Mouse (Mus musculus) right cerebral cortex, postnatal 10 days (tissue): ENCODE results near the gene Cisd1.
A peak's percentile ranks its signal among the peaks of the same experiment; 100 is the strongest.

ENCODE experiments used
- DNase-seq, 2 experiments: peaks; one replicate each; pipeline ENCODE4 v3.0.0; 2021; ENCODE audit warnings: low spot score in 2 of 2

Cisd1 gene

GRCm38 (mm10) chr10:71326789-71327188, 18.0 kb downstream of the Cisd1 start:
- peak; percentile 66 to 84 for DNase-seq

DNA sequence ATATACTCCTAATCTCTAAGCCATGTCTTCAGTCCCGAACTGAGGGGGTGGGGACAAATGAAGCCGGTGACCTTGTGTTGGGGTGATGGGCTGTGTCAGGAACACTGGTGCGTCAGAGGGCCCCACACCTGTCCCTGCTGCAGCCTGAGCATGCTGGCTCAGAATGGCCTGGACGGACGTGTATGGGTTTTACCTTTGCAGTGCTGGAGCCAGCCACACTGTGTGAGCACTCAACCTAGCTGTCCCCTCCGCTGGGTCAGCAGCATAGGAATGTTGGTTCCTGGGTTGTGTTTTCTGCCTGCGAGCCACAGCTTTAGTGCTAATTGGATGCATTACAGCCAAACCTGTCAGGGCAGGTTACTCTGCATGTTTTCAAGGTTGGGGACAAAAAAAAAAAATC, 18.6 kb downstream of the Cisd1 start:
- DNase-seq = no peak

DNA sequence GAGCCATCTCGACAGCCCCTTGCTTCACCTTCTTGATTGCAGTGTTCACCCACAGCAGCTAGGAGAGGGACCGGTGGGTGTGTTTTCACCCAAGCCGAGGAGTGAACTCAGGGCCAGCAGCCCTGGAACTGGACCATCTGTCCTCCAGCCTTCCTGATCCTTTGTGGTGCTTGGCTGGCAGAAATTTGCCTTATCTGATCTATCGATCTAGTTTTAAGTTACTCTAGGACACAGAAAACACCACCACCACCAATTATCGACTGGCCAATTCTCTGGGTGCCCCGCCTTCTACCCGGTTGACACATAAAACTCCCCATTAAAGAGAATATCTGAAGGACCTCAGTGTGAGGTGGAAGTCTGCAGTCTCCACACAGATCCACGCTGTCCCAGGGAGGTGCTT, 21.1 kb downstream of the Cisd1 start:
- DNase-seq = no peak

- no peak for DNase-seq
Measured at GRCm38 (mm10) chr10:71316497-71316896, 28.3 kb downstream of the Cisd1 start.

GRCm38 (mm10) chr10:71316056-71316455, 28.7 kb downstream of the Cisd1 start:
- no peak for DNase-seq

- DNase-seq = no peak
Measured at GRCm38 (mm10) chr10:71314596-71314995, 30.2 kb downstream of the Cisd1 start.

GRCm38 (mm10) chr10:71310288-71310687, 34.5 kb downstream of the Cisd1 start:
- no peak for DNase-seq

GRCm38 (mm10) chr10:71308199-71308598, 36.6 kb downstream of the Cisd1 start:
- no peak for DNase-seq

- no peak for DNase-seq
Measured at GRCm38 (mm10) chr10:71306759-71307158, 38.0 kb downstream of the Cisd1 start.

- DNase-seq = no peak
Measured at GRCm38 (mm10) chr10:71306190-71306589, 38.6 kb downstream of the Cisd1 start.

GRCm38 (mm10) chr10:71302490-71302889, 42.3 kb downstream of the Cisd1 start:
- DNase-seq = no peak

- DNase-seq = no peak
Measured at GRCm38 (mm10) chr10:71300161-71300560, 44.6 kb downstream of the Cisd1 start.

DNA sequence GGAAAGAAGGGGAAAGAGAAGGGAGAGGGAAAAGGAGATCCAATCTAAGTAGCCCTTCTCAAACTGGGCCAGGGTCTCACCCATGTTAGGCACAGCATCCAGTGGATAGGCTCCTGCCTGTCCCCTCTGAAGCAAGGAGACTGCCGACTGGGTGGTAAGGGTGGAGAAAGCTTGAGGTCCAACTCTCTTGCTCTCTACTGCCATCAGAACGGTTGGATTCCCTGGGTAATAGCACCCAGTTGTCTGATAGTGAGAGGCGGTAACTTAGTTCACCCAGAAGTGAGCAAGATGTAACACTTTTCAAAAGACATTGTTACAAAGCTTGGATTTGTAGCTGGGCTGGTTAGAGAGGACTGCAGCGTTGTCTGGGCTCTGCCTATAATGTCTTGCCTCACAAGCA, 51.5 kb downstream of the Cisd1 start:
- no peak for DNase-seq

DNA sequence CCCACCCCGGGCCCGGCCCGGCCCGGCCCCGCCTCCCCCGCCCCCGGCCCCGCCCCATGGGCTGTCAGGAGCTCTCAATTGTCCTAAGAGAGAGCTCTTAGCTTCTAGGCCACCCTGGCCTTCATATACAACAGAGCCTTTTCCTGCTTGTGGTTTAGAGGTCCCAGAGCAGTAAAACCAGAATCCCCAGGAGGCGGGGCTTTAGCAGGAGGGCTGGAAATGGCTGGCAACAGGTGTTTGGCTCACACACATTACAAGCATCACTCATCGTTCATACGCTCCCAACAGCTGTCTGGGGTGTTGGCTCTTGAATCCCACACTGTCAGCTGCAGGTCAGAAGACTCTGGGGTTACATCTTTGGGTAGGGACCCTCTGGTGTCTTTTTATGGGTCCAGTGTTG, 52.5 kb downstream of the Cisd1 start:
- DNase-seq = no peak

GRCm38 (mm10) chr10:71291801-71292200, 53.0 kb downstream of the Cisd1 start:
- peak in 1 of 2 experiments; percentile 12 for DNase-seq

- DNase-seq = no peak
Measured at GRCm38 (mm10) chr10:71291179-71291661, 53.5 kb downstream of the Cisd1 start.

GRCm38 (mm10) chr10:71285126-71285580, 59.6 kb downstream of the Cisd1 start, which contains the start of gene Ube2d1:
Gene Ube2d1 (minus strand): TSS chr10:71285262.
- DNase-seq = peak; percentile 92 to 93

GRCm38 (mm10) chr10:71284511-71285125, 60.1 kb downstream of the Cisd1 start:
- peak in 1 of 2 experiments; percentile 34 for DNase-seq

GRCm38 (mm10) chr10:71284131-71284510, 60.6 kb downstream of the Cisd1 start:
- DNase-seq = no peak
